Mouse (Mus musculus): ENCODE results near the gene Zfp951.
"Not testable (repeated sequence)": the region's sequence is repeated elsewhere in the genome, so short reads cannot be mapped to it uniquely, and the experiment has no call there.

The Zfp951 gene

GRCm38 (mm10) chr5:104859962-104860525 is at the start of gene Zfp951:
TSS of gene Zfp951 (minus strand) at chr5:104860070.
- DNase-seq (ENCODE audit: low spot score): peak; percentile 49

GRCm38 (mm10) chr5:104906556-104906955 is 46.7 kb upstream of the Zfp951 start:
- DNase-seq (ENCODE audit: low spot score): not testable (repeated sequence)

- not testable (repeated sequence) for DNase-seq (ENCODE audit: low spot score)
Observed at GRCm38 (mm10) chr5:104859045-104859961, 567 bp downstream of the Zfp951 start.

- not testable (repeated sequence) for DNase-seq (ENCODE audit: low spot score)
Observed at GRCm38 (mm10) chr5:104854546-104854945, 5.3 kb downstream of the Zfp951 start.

GRCm38 (mm10) chr5:104833330-104833729 is 26.5 kb downstream of the Zfp951 start:
- peak; percentile 57 for DNase-seq (ENCODE audit: low spot score)

GRCm38 (mm10) chr5:104829611-104830010 is 30.3 kb downstream of the Zfp951 start:
- no peak for DNase-seq (ENCODE audit: low spot score)

GRCm38 (mm10) chr5:104770138-104770537 is 89.7 kb downstream of the Zfp951 start:
- DNase-seq (ENCODE audit: low spot score): not testable (repeated sequence)
